Mouse (Mus musculus) heart, embryonic 11.5 days (tissue): Measurements from ENCODE around the gene Ppara. TPM values are rescaled to one million over a fixed set of nuclear protein-coding genes. Genes with fewer than 3 reads are reported as not detected.
A peak's percentile ranks its signal among the peaks of the same experiment; 100 is the strongest.

Experiments used
- ATAC-seq: fragments of 200-750 bp; cut with Nextera tagmentation; replicated peaks from 2 replicates; pipeline ENCODE4 v1.8.0; 2017; ENCODE audit warnings: moderate library complexity; ENCODE audit not compliant: insufficient number of reproducible peaks, low FRiP score, low TSS enrichment
- H3K27ac ChIP-seq: fragments of 300-500 bp; sonication (generic); 2 replicates; pipeline ENCODE4 v1.5.1; 2014; ENCODE audit warnings: mild to moderate bottlenecking, low read depth, low read length
- H3K27me3 ChIP-seq: fragments of 300-500 bp; sonication (generic); 2 replicates; pipeline ENCODE4 v1.6.1; 2014; ENCODE audit warnings: mild to moderate bottlenecking, low read length, mixed read lengths; ENCODE audit not compliant: control insufficient read depth, insufficient read depth
- H3K36me3 ChIP-seq: fragments of 300-500 bp; sonication (generic); 2 replicates; pipeline ENCODE4 v1.6.1; 2014; ENCODE audit warnings: mild to moderate bottlenecking, low read length, moderate library complexity, mixed read lengths; ENCODE audit not compliant: control insufficient read depth, insufficient read depth
- H3K4me1 ChIP-seq: fragments of 300-500 bp; sonication (generic); 2 replicates; pipeline ENCODE4 v1.6.1; 2014; ENCODE audit warnings: low read length; ENCODE audit not compliant: control insufficient read depth, insufficient read depth
- H3K4me2 ChIP-seq: fragments of 300-500 bp; sonication (generic); 2 replicates; pipeline ENCODE4 v1.6.1; 2014; ENCODE audit warnings: mild to moderate bottlenecking, moderate library complexity
- H3K4me3 ChIP-seq: fragments of 300-500 bp; sonication (generic); 2 replicates; pipeline ENCODE4 v1.5.1; 2014; ENCODE audit warnings: low read depth, low read length
- H3K9ac ChIP-seq: fragments of 300-500 bp; sonication (generic); 2 replicates; pipeline ENCODE4 v1.6.1; 2014; ENCODE audit warnings: mild to moderate bottlenecking, low read depth, low read length, moderate library complexity
- H3K9me3 ChIP-seq: fragments of 300-500 bp; sonication (generic); replicated peaks from 2 replicates; pipeline ENCODE4 v1.6.1; 2016; ENCODE audit warnings: low read length; ENCODE audit not compliant: control insufficient read depth
- WGBS: fragments of 180-500 bp; shearing (Covaris S2); extraction: QIAGEN DNeasy Blood & Tissue Kit; methylation state at CpG from one replicate; pipeline ENCODE4 v1.1.7; 2014; ENCODE audit not compliant: insufficient replicate concordance; 5-methylcytosine and 5-hydroxymethylcytosine counted together
- polyA plus RNA-seq: library from polyadenylated mRNA; unstranded; fragments of >200 nt; fragmentation: Nextera tagmentation; extraction: Ambion mirVana; gene quantifications from 2 replicates; pipeline ENCODE4 v1.2.1, GENCODE M21; 2014

Gene Ppara
- polyA plus RNA-seq, 1 experiment from 2014 or later: 2.8 TPM

- Histone ChIP-seq H3K27me3 (peaks cover 26% of the 10 kb centered on the region), H3K36me3 (no peaks in the 10 kb centered on the region), H3K9me3 (no peaks in the 10 kb centered on the region), H3K4me3 (no peak overlapping the region), H3K4me2 (no peak overlapping the region), H3K9ac (no peak overlapping the region), H3K27ac (no peak overlapping the region), H3K4me1 (0 out of 2 replicates have a peak, but pooled peaks cover 3% of the 10 kb centered on the region)
- WGBS: 80% methylated on average over 5 of the region's 5 CpGs
- ATAC-seq: no peak
Observed at GRCm38 (mm10) chr15:85728224-85728623, 6.6 kb upstream of the Ppara start.

DNA sequence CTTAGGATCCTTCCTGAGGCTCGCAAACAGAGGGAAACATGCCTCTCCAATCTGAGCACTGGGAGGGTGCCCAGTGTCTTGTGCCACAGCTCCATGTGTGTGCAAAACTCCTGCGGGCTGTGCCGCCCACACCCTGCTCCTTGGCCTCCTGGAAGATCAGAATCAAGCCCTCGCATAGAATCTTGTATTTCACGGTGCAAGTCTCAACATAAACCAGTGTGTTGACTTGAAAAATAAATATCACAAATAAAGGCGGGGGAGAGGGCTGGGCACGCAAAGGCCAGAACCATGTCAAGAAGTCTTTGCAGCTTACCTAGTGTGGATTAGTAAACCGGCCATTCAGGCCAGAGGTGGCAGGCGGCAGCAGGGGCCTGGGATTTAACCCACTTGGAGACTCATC lies 5.5 kb upstream of the Ppara start:
- 0 out of 2 replicates have a peak, but pooled peaks cover 3% of the 10 kb centered on the region for H3K4me1 ChIP-seq
- H3K27ac ChIP-seq: no peak overlapping the region
- H3K4me3 ChIP-seq: no peak overlapping the region
- peaks cover 35% of the 10 kb centered on the region for H3K27me3 ChIP-seq
- H3K4me2 ChIP-seq: no peak overlapping the region
- no peak overlapping the region for H3K9ac ChIP-seq
- 70% methylated on average over 9 of the region's 9 CpGs for WGBS
- no peaks in the 10 kb centered on the region for H3K36me3 ChIP-seq
- no peak for ATAC-seq
- no peaks in the 10 kb centered on the region for H3K9me3 ChIP-seq

- Histone ChIP-seq H3K9ac (no peak overlapping the region), H3K4me2 (no peak overlapping the region), H3K9me3 (no peaks in the 10 kb centered on the region), H3K4me3 (no peak overlapping the region), H3K27me3 (peaks cover 43% of the 10 kb centered on the region), H3K4me1 (no peaks in the 10 kb centered on the region), H3K36me3 (no peaks in the 10 kb centered on the region), H3K27ac (no peak overlapping the region)
- WGBS: 44% methylated on average over 2 of the region's 2 CpGs
- ATAC-seq: no peak
Observed at GRCm38 (mm10) chr15:85730027-85730426, 4.8 kb upstream of the Ppara start.

- Histone ChIP-seq H3K27me3 (peaks cover 63% of the 10 kb centered on the region), H3K27ac (no peak overlapping the region), H3K4me2 (no peak overlapping the region), H3K36me3 (no peaks in the 10 kb centered on the region), H3K4me3 (no peak overlapping the region), H3K4me1 (no peaks in the 10 kb centered on the region), H3K9ac (no peak overlapping the region), H3K9me3 (no peaks in the 10 kb centered on the region)
- 63% methylated on average over 3 of the region's 3 CpGs for WGBS
- ATAC-seq: no peak
Observed at GRCm38 (mm10) chr15:85731885-85732603, 2.7 kb upstream of the Ppara start.

- no peak overlapping the region for H3K4me2 ChIP-seq
- ATAC-seq: no peak
- H3K4me3 ChIP-seq: no peak overlapping the region
- no peaks in the 10 kb centered on the region for H3K4me1 ChIP-seq
- WGBS: 64% methylated on average over 5 of the region's 5 CpGs
- H3K27ac ChIP-seq: no peak overlapping the region
- H3K36me3 ChIP-seq: no peaks in the 10 kb centered on the region
- H3K27me3 ChIP-seq: peaks cover 67% of the 10 kb centered on the region
- H3K9ac ChIP-seq: no peak overlapping the region
- H3K9me3 ChIP-seq: no peaks in the 10 kb centered on the region
Observed at GRCm38 (mm10) chr15:85732604-85732968, 2.2 kb upstream of the Ppara start.

GRCm38 (mm10) chr15:85733686-85734085 lies 1.1 kb upstream of the Ppara start:
- WGBS: 80% methylated on average over 2 of the region's 2 CpGs
- Histone ChIP-seq H3K27me3 (peaks cover 62% of the 10 kb centered on the region), H3K4me1 (no peaks in the 10 kb centered on the region)

DNA sequence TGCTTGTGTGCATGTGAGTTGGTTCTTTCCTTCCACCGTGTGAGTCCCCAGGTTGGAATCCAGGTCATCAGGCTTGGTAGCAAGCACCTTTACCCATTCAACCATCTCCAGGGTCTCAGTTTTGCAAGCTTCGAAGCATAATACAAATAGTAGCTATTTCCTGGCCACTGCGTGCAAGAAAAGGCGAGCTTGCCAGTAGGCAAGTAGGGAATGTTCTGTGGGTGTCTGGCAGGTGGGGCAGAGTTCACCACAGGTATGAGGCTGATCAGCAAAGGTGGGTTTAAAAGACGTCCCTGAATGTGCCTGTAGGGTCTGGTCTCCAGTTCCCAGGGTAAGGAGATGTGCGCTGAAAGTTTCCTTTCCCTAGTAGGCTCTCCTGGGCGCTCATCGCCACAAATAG lies 635 bp upstream of the Ppara start:
- WGBS: 38% methylated on average over 8 of the region's 8 CpGs
- H3K4me3 ChIP-seq: peak overlapping the region; percentile 72

More at GRCm38 (mm10) chr15:85733686-85734085, 1.1 kb upstream of the Ppara start:
- Histone ChIP-seq H3K4me2 (no peak overlapping the region), H3K27ac (no peak overlapping the region), H3K9ac (no peak overlapping the region), H3K36me3 (no peaks in the 10 kb centered on the region), H3K9me3 (no peaks in the 10 kb centered on the region), H3K4me3 (no peak overlapping the region)
- no peak for ATAC-seq

DNA sequence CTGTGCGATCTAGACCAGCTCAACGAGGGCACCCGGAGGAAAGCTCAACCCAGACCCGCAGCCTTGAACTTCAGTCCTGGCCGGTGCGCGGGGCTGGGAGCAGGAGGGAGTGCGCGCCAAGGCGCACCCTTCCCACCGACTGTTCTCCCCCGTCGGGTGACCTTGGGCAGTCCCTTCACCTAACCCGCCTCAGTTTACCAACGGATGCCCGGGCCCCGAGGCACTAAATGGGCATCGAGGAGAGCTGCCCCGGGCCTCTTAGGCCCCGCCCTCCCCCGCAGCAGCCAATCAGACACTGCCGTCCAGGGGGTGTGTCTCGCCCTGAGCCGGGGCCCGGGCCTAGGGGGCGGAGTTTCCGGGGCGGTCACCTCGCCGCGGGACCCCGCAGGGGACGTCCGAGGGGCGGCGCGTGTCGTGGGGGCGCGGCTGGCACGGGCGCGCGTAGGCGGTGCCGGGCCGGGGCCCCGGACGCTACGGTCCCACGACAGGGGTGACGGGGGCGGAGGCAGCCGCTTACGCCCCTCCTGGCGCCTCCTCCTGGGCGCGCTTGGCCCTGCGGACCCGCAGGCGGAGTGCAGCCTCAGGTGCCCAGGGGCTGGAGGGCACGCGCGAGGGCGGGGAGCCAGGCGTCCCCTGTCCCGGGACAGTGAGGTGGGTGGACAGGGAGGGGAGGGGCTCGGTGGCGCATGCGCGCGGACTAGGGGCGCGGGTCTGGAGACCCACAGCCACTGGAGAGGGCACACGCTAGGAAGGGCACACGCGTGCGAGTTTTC lies 466 bp downstream of the Ppara start:
- WGBS: 1% methylated on average over 75 of the region's 78 CpGs
- no peaks in the 10 kb centered on the region for H3K4me1 ChIP-seq

More for the DNA sequence above, 635 bp upstream of the Ppara start:
- peaks cover 60% of the 10 kb centered on the region for H3K27me3 ChIP-seq
- H3K4me2 ChIP-seq: peak overlapping the region; percentile 82
- H3K4me1 ChIP-seq: no peaks in the 10 kb centered on the region
- no peak overlapping the region for H3K27ac ChIP-seq
- H3K36me3 ChIP-seq: no peaks in the 10 kb centered on the region
- no peaks in the 10 kb centered on the region for H3K9me3 ChIP-seq
- H3K9ac ChIP-seq: no peak overlapping the region
- no peak for ATAC-seq

More for the DNA sequence above, 466 bp downstream of the Ppara start:
- H3K4me2 ChIP-seq: peak overlapping the region; percentile 82
- peak overlapping the region; percentile 64 for H3K9ac ChIP-seq
- H3K27me3 ChIP-seq: peaks cover 62% of the 10 kb centered on the region
- no peak overlapping the region for H3K27ac ChIP-seq
- peak overlapping the region; percentile 72 for H3K4me3 ChIP-seq
- H3K9me3 ChIP-seq: no peaks in the 10 kb centered on the region
- ATAC-seq: peak; percentile 90
- H3K36me3 ChIP-seq: no peaks in the 10 kb centered on the region
